ENCODE assay signal across 8 mouse cellular contexts in the genomic region with DNA sequence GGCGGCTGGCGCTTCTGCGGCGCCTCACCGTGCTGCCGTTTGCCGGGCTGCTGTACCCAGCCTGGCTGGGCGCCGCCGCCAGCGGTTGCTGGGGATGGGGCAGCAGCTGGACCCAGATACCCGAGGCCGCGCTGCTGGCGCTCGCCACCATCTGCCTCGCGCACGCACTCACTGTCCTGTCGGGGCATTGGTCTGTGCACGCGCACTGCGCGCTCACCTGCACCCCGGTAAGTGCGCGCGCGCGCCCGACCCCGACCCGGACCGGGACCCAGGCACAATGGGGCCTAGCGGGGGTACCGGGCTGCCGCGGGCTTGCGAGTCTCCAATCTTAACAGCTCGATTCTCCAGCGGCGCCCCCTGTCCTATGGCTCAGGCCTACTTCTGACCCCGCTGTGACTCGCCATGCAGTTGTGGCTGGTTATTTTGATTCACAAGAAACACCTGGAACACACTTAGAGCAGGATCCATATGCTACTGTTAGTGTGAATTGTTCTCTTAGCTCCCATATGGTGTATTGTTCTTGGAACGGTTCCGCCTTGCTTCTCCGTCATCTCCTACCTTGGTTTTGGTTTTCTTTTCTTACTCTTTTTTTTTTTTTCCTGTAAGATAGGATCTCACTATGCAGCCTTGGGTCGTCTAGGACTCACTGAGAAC. TPM values are rescaled to one million over a fixed set of nuclear protein-coding genes. Genes with fewer than 3 reads are reported as not detected.
DNase-seq lines count a peak whose midpoint lies in the region; ATAC-seq and TF ChIP-seq lines count a peak whose summit lies in the region.

No protein-coding gene starts in this region.

- DNase-seq in left cerebral cortex, adult 2 months (ENCODE audit: extremely low spot score in 1 of 2, low spot score in 2 of 2) = peak in 1 of 2 experiments; percentile 26
- DNase-seq in left cerebral cortex, adult 11 months (ENCODE audit: low spot score) = no peak
- peak; percentile 69 for DNase-seq in R1 (ENCODE audit: low read depth, low spot score)
- DNase-seq in embryonic facial prominence, embryonic 14.5 days (ENCODE audit: low spot score) = peak; percentile 23
- peak; percentile 50 for DNase-seq in lung, embryonic 14.5 days
- DNase-seq in ovary, adult 18-20 months (ENCODE audit: low spot score) = no peak

- H3K4me2 ChIP-seq in embryonic facial prominence, embryonic 14.5 days (ENCODE audit: low read depth, low read length) = peak overlapping the region; percentile 76
- H3K4me2 ChIP-seq in lung, embryonic 14.5 days = peak overlapping the region; percentile 84

- no peak for TF ChIP-seq POLR2A in olfactory bulb, adult 2 months (IDR thresholded peaks at IDR 0.05; ENCODE audit: insufficient read depth, low read depth, low read length)

- intact Hi-C loops in left cerebral cortex, adult 2 months (cut with DNase I) = loop anchor here (1.0 kb wide), 1 partner anchor 137 kb away; a partner anchor contains a TSS

- H3K9me3 ChIP-seq in embryonic facial prominence, embryonic 14.5 days (ENCODE audit: control insufficient read depth, low read length) = no peaks in the 10 kb centered on the region
- no peaks in the 10 kb centered on the region for H3K9me3 ChIP-seq in lung, embryonic 14.5 days (ENCODE audit: low read depth, low read length)

- H3K36me3 ChIP-seq in embryonic facial prominence, embryonic 14.5 days (ENCODE audit: control insufficient read depth, insufficient read depth, low read length) = peaks cover 35% of the 10 kb centered on the region
- peaks cover 34% of the 10 kb centered on the region for H3K36me3 ChIP-seq in lung, embryonic 14.5 days (ENCODE audit: insufficient read depth)

- TF ChIP-seq CTCF in left cerebral cortex, adult 2 months (IDR thresholded peaks at IDR 0.05) = no peak
- no peak for TF ChIP-seq CTCF in lung, embryonic 14.5 days (IDR thresholded peaks at IDR 0.05; ENCODE audit: low read depth)
- TF ChIP-seq CTCF in olfactory bulb, adult 2 months (IDR thresholded peaks at IDR 0.05; ENCODE audit: insufficient read depth, low read depth, low read length) = no peak

- peak overlapping the region; percentile 94 for H3K9ac ChIP-seq in embryonic facial prominence, embryonic 14.5 days (ENCODE audit: low read depth, low read length)
- peak overlapping the region; percentile 92 for H3K9ac ChIP-seq in lung, embryonic 14.5 days

- H3K27me3 ChIP-seq in embryonic facial prominence, embryonic 14.5 days (replicated peaks; ENCODE audit: control insufficient read depth, insufficient read depth, low read length) = no peaks in the 10 kb centered on the region
- H3K27me3 ChIP-seq in lung, embryonic 14.5 days (ENCODE audit: insufficient read depth, low read length) = no peaks in the 10 kb centered on the region

- peaks cover 17% of the 10 kb centered on the region for H3K4me1 ChIP-seq in embryonic facial prominence, embryonic 14.5 days (ENCODE audit: control insufficient read depth, insufficient read depth, low read length)
- H3K4me1 ChIP-seq in lung, embryonic 14.5 days (ENCODE audit: insufficient read depth) = peaks cover 9% of the 10 kb centered on the region; the same call in 1 of the 2 replicates
- H3K4me1 ChIP-seq in olfactory bulb, adult 2 months (ENCODE audit: control insufficient read depth, insufficient read depth, low read length) = peaks cover 7% of the 10 kb centered on the region; the same call in 1 of the 2 replicates

- peak overlapping the region; percentile 72 for H3K27ac ChIP-seq in left cerebral cortex, adult 2 months
- peak overlapping the region; percentile 89 for H3K27ac ChIP-seq in embryonic facial prominence, embryonic 14.5 days (replicated peaks; ENCODE audit: low read depth, low read length)
- H3K27ac ChIP-seq in lung, embryonic 14.5 days (ENCODE audit: low read depth) = peak overlapping the region; percentile 86
- 0 out of 2 replicates have a peak overlapping the region, but pooled peaks have one; percentile 42 for H3K27ac ChIP-seq in olfactory bulb, adult 2 months (ENCODE audit: insufficient read depth, low read depth, low read length)

- peak; percentile 55 for ATAC-seq in embryonic facial prominence, embryonic 14.5 days (ENCODE audit: low read depth)
- peak; percentile 33 for ATAC-seq in inflammation-experienced regulatory T-cells, adult 6 months
- ATAC-seq in lung, embryonic 14.5 days (ENCODE audit: insufficient read depth) = peak; percentile 61

- H3K4me3 ChIP-seq in left cerebral cortex, adult 2 months = peak overlapping the region; percentile 84
- peak overlapping the region; percentile 100 for H3K4me3 ChIP-seq in embryonic facial prominence, embryonic 14.5 days (ENCODE audit: low read depth, low read length)
- peak overlapping the region; percentile 100 for H3K4me3 ChIP-seq in lung, embryonic 14.5 days (ENCODE audit: low read depth, low read length)
- peak overlapping the region; percentile 99 for H3K4me3 ChIP-seq in olfactory bulb, adult 2 months (ENCODE audit: insufficient read depth, low read depth, low read length)

- under 1% methylated on average over 38 of the region's 48 CpGs for whole genome bisulfite sequencing in embryonic facial prominence, embryonic 14.5 days
- WGBS in lung, embryonic 14.5 days = under 1% methylated on average over 48 of the region's 48 CpGs
- WGBS in olfactory bulb, adult 2 months = under 1% methylated on average over 48 of the region's 48 CpGs

RNA-seq across cellular contexts. Expression of a gene that starts 0.6 kb away (rescaled TPM):
- 10 to 100 TPM; 28.7 to 28.8 TPM for total RNA-seq in left cerebral cortex, adult 2 months (2021)
- polyA plus RNA-seq in embryonic facial prominence, embryonic 14.5 days (2014; fragmentation: Nextera tagmentation; extraction: Ambion mirVana) = 26.0 and 29.9 TPM in 2 replicates
- 10 to 100 TPM; 14.0 to 22.5 (median 16.0) TPM for polyA plus RNA-seq in inflammation-experienced regulatory T-cells, adult 6 months (2017; shearing (Covaris generic))
- 30.5 and 31.7 TPM in 2 replicates for polyA plus RNA-seq in lung, embryonic 14.5 days (2014; fragmentation: Nextera tagmentation; extraction: Ambion mirVana)
- not detected in 2 replicates for polyA plus RNA-seq in olfactory bulb, adult 2 months (2012; ENCODE audit: insufficient read depth, insufficient read length, low replicate concordance, missing spikeins)

RNA-seq across cellular contexts. Expression of a gene that starts 0.6 kb away (rescaled TPM):
- 10 to 100 TPM; 37.2 to 38.5 TPM for total RNA-seq in left cerebral cortex, adult 2 months (2021)
- 41.8 and 42.9 TPM in 2 replicates for polyA plus RNA-seq in embryonic facial prominence, embryonic 14.5 days (2014; fragmentation: Nextera tagmentation; extraction: Ambion mirVana)
- 10 to 100 TPM; 19.0 to 20.5 (median 20.0) TPM for polyA plus RNA-seq in inflammation-experienced regulatory T-cells, adult 6 months (2017; shearing (Covaris generic))
- 46.6 and 57.4 TPM in 2 replicates for polyA plus RNA-seq in lung, embryonic 14.5 days (2014; fragmentation: Nextera tagmentation; extraction: Ambion mirVana)
- polyA plus RNA-seq in olfactory bulb, adult 2 months (2012; ENCODE audit: insufficient read depth, insufficient read length, low replicate concordance, missing spikeins) = not detected in 2 replicates

RNA-seq across cellular contexts. Expression of a gene that starts 16.9 kb away (rescaled TPM):
- 1 to 10 TPM in 1 of 2 experiments, under 1 TPM in 1; 1.00 to 1.4 TPM for total RNA-seq in left cerebral cortex, adult 2 months (2021)
- polyA plus RNA-seq in embryonic facial prominence, embryonic 14.5 days (2014; fragmentation: Nextera tagmentation; extraction: Ambion mirVana) = 0.22 and 0.43 TPM in 2 replicates
- polyA plus RNA-seq in inflammation-experienced regulatory T-cells, adult 6 months (2017; shearing (Covaris generic)) = 1 to 10 TPM in 2 of 3 experiments, under 1 TPM in 1; 0.96 to 2.6 (median 1.4) TPM
- polyA plus RNA-seq in lung, embryonic 14.5 days (2014; fragmentation: Nextera tagmentation; extraction: Ambion mirVana) = 0.22 and 0.30 TPM in 2 replicates
- not detected in 2 replicates for polyA plus RNA-seq in olfactory bulb, adult 2 months (2012; ENCODE audit: insufficient read depth, insufficient read length, low replicate concordance, missing spikeins)

RNA-seq across cellular contexts. Expression of a gene that starts 16.9 kb away (rescaled TPM):
- total RNA-seq in left cerebral cortex, adult 2 months (2021) = 10 to 100 TPM; 13.1 to 22.5 TPM
- polyA plus RNA-seq in embryonic facial prominence, embryonic 14.5 days (2014; fragmentation: Nextera tagmentation; extraction: Ambion mirVana) = 7.0 and 8.6 TPM in 2 replicates
- polyA plus RNA-seq in inflammation-experienced regulatory T-cells, adult 6 months (2017; shearing (Covaris generic)) = 100 to 1,000 TPM in 1 of 3 experiments, 10 to 100 TPM in 2; 53.2 to 105 (median 79.3) TPM
- polyA plus RNA-seq in lung, embryonic 14.5 days (2014; fragmentation: Nextera tagmentation; extraction: Ambion mirVana) = 6.7 and 8.8 TPM in 2 replicates
- not detected in 2 replicates for polyA plus RNA-seq in olfactory bulb, adult 2 months (2012; ENCODE audit: insufficient read depth, insufficient read length, low replicate concordance, missing spikeins)

RNA-seq across cellular contexts. Expression of a gene that starts 30.7 kb away (rescaled TPM):
- under 1 TPM; 0.41 to 0.75 TPM for total RNA-seq in left cerebral cortex, adult 2 months (2021)
- polyA plus RNA-seq in embryonic facial prominence, embryonic 14.5 days (2014; fragmentation: Nextera tagmentation; extraction: Ambion mirVana) = 0.86 and 0.92 TPM in 2 replicates
- polyA plus RNA-seq in inflammation-experienced regulatory T-cells, adult 6 months (2017; shearing (Covaris generic)) = under 1 TPM; 0.18 to 0.77 (median 0.51) TPM
- polyA plus RNA-seq in lung, embryonic 14.5 days (2014; fragmentation: Nextera tagmentation; extraction: Ambion mirVana) = 0.74 and 1.0 TPM in 2 replicates
- polyA plus RNA-seq in olfactory bulb, adult 2 months (2012; ENCODE audit: insufficient read depth, insufficient read length, low replicate concordance, missing spikeins) = not detected in 2 replicates

Comparison
In these comparisons a context has a peak if more than half of its experiments do, and no peak if none do; other contexts are left out.
1. DNase-seq: peak in R1 (single experiment), embryonic facial prominence, embryonic 14.5 days (single experiment) and lung, embryonic 14.5 days (single experiment); none in left cerebral cortex, adult 11 months (single experiment) and ovary, adult 18-20 months (single experiment).
2. Peak in every context shown above with its lines, with median percentiles within 50 percentile points of each other: H3K27ac ChIP-seq, H3K4me3 ChIP-seq and ATAC-seq.